In the genomic region with DNA sequence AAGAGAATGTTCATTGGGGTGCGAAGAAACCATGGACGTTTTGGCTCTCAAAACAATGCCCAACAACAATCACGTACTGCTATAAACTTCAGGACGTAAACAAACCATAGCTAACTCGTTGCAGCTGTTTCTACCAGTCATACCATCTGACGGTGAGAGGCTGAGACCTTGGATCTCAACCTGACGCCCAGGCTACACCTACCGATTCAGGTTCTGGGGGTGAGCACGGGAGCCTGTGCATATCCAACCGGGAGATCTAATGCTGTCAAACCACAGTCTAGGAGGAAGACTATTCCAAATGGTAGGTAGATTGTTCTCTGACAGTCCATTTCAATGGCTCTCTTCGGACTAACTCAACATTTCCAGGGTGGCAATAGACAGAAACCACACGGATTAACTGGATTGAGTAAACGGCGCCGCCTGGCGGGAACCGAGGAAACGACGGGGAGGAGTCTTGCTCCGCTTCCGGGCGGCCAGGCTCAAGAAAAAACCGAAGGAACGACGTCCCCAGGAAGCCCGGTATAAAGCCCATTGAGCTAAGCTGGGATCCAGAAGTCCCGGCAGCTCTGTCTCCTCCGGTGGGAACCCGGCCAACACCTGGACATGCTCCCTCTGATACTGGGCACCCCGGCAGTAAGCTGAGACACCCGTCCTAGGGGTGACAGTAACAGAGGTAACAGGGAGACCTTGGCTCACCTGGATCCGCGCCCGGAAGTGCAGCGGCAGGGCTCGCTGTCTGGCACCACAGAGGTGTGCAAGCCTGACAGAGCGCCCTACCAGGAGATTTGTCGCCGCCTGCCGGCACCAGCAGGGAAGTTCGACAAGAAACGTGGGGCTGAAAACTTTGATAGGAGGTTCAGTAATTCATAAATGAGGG, we compare ENCODE assay signal across 8 mouse cellular contexts. TPM values are rescaled to one million over a fixed set of nuclear protein-coding genes. Genes with fewer than 3 reads are reported as not detected.
DNase-seq lines count a peak whose midpoint lies in the region; ATAC-seq and TF ChIP-seq lines count a peak whose summit lies in the region.

Gene Pigo (minus strand): TSS at position 736 of the 877 bp plus-strand sequence.

- H3K36me3 ChIP-seq in forebrain, embryonic 10.5 days (replicated peaks), result peaks cover 77% of the 10 kb centered on the region
- peaks cover 58% of the 10 kb centered on the region for H3K36me3 ChIP-seq in heart, embryonic 15.5 days
- H3K36me3 ChIP-seq in liver, embryonic 14.5 days (replicated peaks; ENCODE audit: control insufficient read depth, insufficient read depth, low read depth), result peaks cover 33% of the 10 kb centered on the region
- H3K36me3 ChIP-seq in neural tube, embryonic 11.5 days (ENCODE audit: control insufficient read depth, insufficient read depth, low read length), result peaks cover 21% of the 10 kb centered on the region
- H3K36me3 ChIP-seq in stomach, postnatal 0 days (ENCODE audit: control insufficient read depth, insufficient read depth, low read length), result peaks cover 17% of the 10 kb centered on the region; the same call in 1 of the 2 replicates

- peak; percentile 89 for DNase-seq in c-Kit-negative CD71-positive TER-119-positive erythroid progenitor cells, embryonic 14.5 days (ENCODE audit: low read depth, low spot score)
- peak; percentile 89 for DNase-seq in forebrain, embryonic 10.5 days (ENCODE audit: extremely low spot score, low spot score)
- DNase-seq in kidney, postnatal 25 days, result peak; percentile 96
- DNase-seq in liver, embryonic 14.5 days (ENCODE audit: low read depth in 3 of 3, low spot score in 3 of 3), result peak; percentile 84 to 90 (median 86)
- DNase-seq in neural tube, embryonic 11.5 days (ENCODE audit: low spot score), result peak; percentile 93
- DNase-seq in stomach, postnatal 0 days (ENCODE audit: low spot score), result peak; percentile 97

- TF ChIP-seq CTCF in liver, embryonic 14.5 days (IDR thresholded peaks at IDR 0.05; ENCODE audit: low read depth), result peak; percentile 93
- peak; percentile 84 for TF ChIP-seq CTCF in stomach, postnatal 0 days (IDR thresholded peaks at IDR 0.05; ENCODE audit: low read depth)

- peaks cover 21% of the 10 kb centered on the region for H3K4me1 ChIP-seq in forebrain, embryonic 10.5 days
- H3K4me1 ChIP-seq in heart, embryonic 15.5 days (replicated peaks), result peaks cover 15% of the 10 kb centered on the region
- H3K4me1 ChIP-seq in liver, embryonic 14.5 days (replicated peaks; ENCODE audit: control insufficient read depth in 2 of 2, insufficient read depth in 2 of 2, low read length in 1 of 2), result peaks cover 8 to 17% of the 10 kb centered on the region in 2 experiments
- peaks cover 6% of the 10 kb centered on the region; the same call in 1 of the 2 replicates for H3K4me1 ChIP-seq in neural tube, embryonic 11.5 days (ENCODE audit: control insufficient read depth, insufficient read depth, low read length)
- peaks cover 6% of the 10 kb centered on the region; the same call in 1 of the 2 replicates for H3K4me1 ChIP-seq in stomach, postnatal 0 days (replicated peaks; ENCODE audit: control insufficient read depth, insufficient read depth)

- no peaks in the 10 kb centered on the region for H3K9me3 ChIP-seq in forebrain, embryonic 10.5 days
- H3K9me3 ChIP-seq in heart, embryonic 15.5 days (replicated peaks), result no peaks in the 10 kb centered on the region
- H3K9me3 ChIP-seq in liver, embryonic 14.5 days (ENCODE audit: control insufficient read depth, low read length), result no peaks in the 10 kb centered on the region
- no peaks in the 10 kb centered on the region for H3K9me3 ChIP-seq in neural tube, embryonic 11.5 days (ENCODE audit: control insufficient read depth, low read length)
- H3K9me3 ChIP-seq in stomach, postnatal 0 days (ENCODE audit: control insufficient read depth, low read length), result no peaks in the 10 kb centered on the region

- H3K27me3 ChIP-seq in forebrain, embryonic 10.5 days (ENCODE audit: poor library complexity, severe bottlenecking), result no peaks in the 10 kb centered on the region
- H3K27me3 ChIP-seq in heart, embryonic 15.5 days, result no peaks in the 10 kb centered on the region
- no peaks in the 10 kb centered on the region for H3K27me3 ChIP-seq in liver, embryonic 14.5 days (ENCODE audit: control insufficient read depth, insufficient read depth, low read length)
- H3K27me3 ChIP-seq in neural tube, embryonic 11.5 days (ENCODE audit: control insufficient read depth, insufficient read depth, low read length), result no peaks in the 10 kb centered on the region
- H3K27me3 ChIP-seq in stomach, postnatal 0 days (ENCODE audit: control insufficient read depth, insufficient read depth, low read length), result no peaks in the 10 kb centered on the region

- peak within 1 kb of the TSS; percentile 87 for H3K27ac ChIP-seq in forebrain, embryonic 10.5 days
- peak within 1 kb of the TSS; percentile 89 for H3K27ac ChIP-seq in heart, embryonic 15.5 days
- H3K27ac ChIP-seq in liver, embryonic 14.5 days, result peak within 1 kb of the TSS; percentile 78
- peak within 1 kb of the TSS; percentile 79 for H3K27ac ChIP-seq in neural tube, embryonic 11.5 days (ENCODE audit: low read depth, low read length)
- H3K27ac ChIP-seq in stomach, postnatal 0 days (replicated peaks), result peak within 1 kb of the TSS; percentile 93

- peak; percentile 95 for ATAC-seq in CD4-positive, CD25-positive, alpha-beta regulatory T cell, adult 4 months
- ATAC-seq in heart, embryonic 15.5 days (replicated peaks; ENCODE audit: insufficient number of reproducible peaks, insufficient read depth, low FRiP score, low read depth), result peak; percentile 87
- ATAC-seq in liver, embryonic 14.5 days (ENCODE audit: insufficient read depth), result peak; percentile 92
- ATAC-seq in neural tube, embryonic 11.5 days (ENCODE audit: insufficient read depth, low FRiP score, low TSS enrichment), result peak; percentile 83
- peak; percentile 93 for ATAC-seq in stomach, postnatal 0 days (ENCODE audit: low FRiP score, low TSS enrichment)

- WGBS in forebrain, embryonic 10.5 days, result 10% methylated on average over 42 of the region's 42 CpGs
- WGBS in heart, embryonic 15.5 days, result 7% methylated on average over 42 of the region's 42 CpGs
- WGBS in liver, embryonic 14.5 days (ENCODE audit: insufficient replicate concordance), result 5% methylated on average over 42 of the region's 42 CpGs
- WGBS in neural tube, embryonic 11.5 days, result 7% methylated on average over 42 of the region's 42 CpGs
- WGBS in stomach, postnatal 0 days, result 6% methylated on average over 42 of the region's 42 CpGs

- peak within 1 kb of the TSS; percentile 65 for H3K4me3 ChIP-seq in forebrain, embryonic 10.5 days
- H3K4me3 ChIP-seq in heart, embryonic 15.5 days, result peak within 1 kb of the TSS; percentile 71
- peak within 1 kb of the TSS; percentile 70 to 78 for H3K4me3 ChIP-seq in liver, embryonic 14.5 days (ENCODE audit: insufficient read depth in 1 of 2, low read depth in 2 of 2, low read length in 2 of 2)
- peak within 1 kb of the TSS; percentile 63 for H3K4me3 ChIP-seq in neural tube, embryonic 11.5 days (ENCODE audit: low read depth, low read length)
- H3K4me3 ChIP-seq in stomach, postnatal 0 days (ENCODE audit: low read depth, low read length), result peak within 1 kb of the TSS; percentile 59

- peak; percentile 54; the same call in 1 of the 2 replicates for TF ChIP-seq EP300 in liver, embryonic 14.5 days (IDR thresholded peaks at IDR 0.05; ENCODE audit: low read depth)
- TF ChIP-seq EP300 in stomach, postnatal 0 days (optimal IDR thresholded peaks at IDR 0.05), result no peak

- peak within 1 kb of the TSS; percentile 78 for H3K4me2 ChIP-seq in heart, embryonic 15.5 days
- H3K4me2 ChIP-seq in liver, embryonic 14.5 days (ENCODE audit: low read depth), result peak within 1 kb of the TSS; percentile 92
- peak within 1 kb of the TSS; percentile 62 for H3K4me2 ChIP-seq in neural tube, embryonic 11.5 days (ENCODE audit: low read depth)
- peak within 1 kb of the TSS; percentile 72 for H3K4me2 ChIP-seq in stomach, postnatal 0 days (replicated peaks; ENCODE audit: low read depth)

- H3K9ac ChIP-seq in heart, embryonic 15.5 days, result peak within 1 kb of the TSS; percentile 64
- peak within 1 kb of the TSS; percentile 83 for H3K9ac ChIP-seq in liver, embryonic 14.5 days (replicated peaks)
- H3K9ac ChIP-seq in neural tube, embryonic 11.5 days (ENCODE audit: low read length), result peak within 1 kb of the TSS; percentile 63
- H3K9ac ChIP-seq in stomach, postnatal 0 days (ENCODE audit: low read length), result peak within 1 kb of the TSS; percentile 61

RNA-seq across cellular contexts. Expression of gene Pigo, which starts in this region (rescaled TPM):
- polyA plus RNA-seq in CD4-positive, CD25-positive, alpha-beta regulatory T cell, adult 4 months (2017; shearing (Covaris generic)), result 10 to 100 TPM; 12.1 to 34.1 TPM
- polyA plus RNA-seq in forebrain, embryonic 10.5 days (2016; fragmentation: Nextera tagmentation; extraction: Ambion mirVana), result 22.2 and 24.4 TPM in 2 replicates
- polyA plus RNA-seq in heart, embryonic 15.5 days (2015; fragmentation: Nextera tagmentation; extraction: Ambion mirVana), result 15.0 and 15.5 TPM in 2 replicates
- 9.2 and 10.4 TPM in 2 replicates for polyA plus RNA-seq in liver, embryonic 14.5 days (2012; rRNA removed)
- polyA plus RNA-seq in liver, embryonic 14.5 days (2014; fragmentation: Nextera tagmentation; extraction: Ambion mirVana), result 8.3 and 11.0 TPM in 2 replicates
- polyA plus RNA-seq in neural tube, embryonic 11.5 days (2014; fragmentation: Nextera tagmentation; extraction: Ambion mirVana), result 20.4 and 23.1 TPM in 2 replicates
- 10.3 and 11.0 TPM in 2 replicates for polyA plus RNA-seq in stomach, postnatal 0 days (2015; fragmentation: Nextera tagmentation; extraction: Ambion mirVana)

Comparison
In these comparisons a context has a peak if more than half of its experiments do, and no peak if none do; other contexts are left out.
1. Peak in every context shown above with its lines: DNase-seq, ATAC-seq, H3K4me3 ChIP-seq and H3K27ac ChIP-seq.